Mouse (Mus musculus) gastrocnemius, postnatal 36 days (tissue): ENCODE data around the gene Tmem243. TPM values are rescaled to one million over a fixed set of nuclear protein-coding genes. Genes with fewer than 3 reads are reported as not detected.
"Not testable (repeated sequence)": the region's sequence is repeated elsewhere in the genome, so short reads cannot be mapped to it uniquely, and the experiment has no call there.

Source experiments
- DNase-seq, 2 experiments: peaks; one replicate each; pipeline ENCODE4 v3.0.0; 2022
- intact Hi-C: fragments of 180-260 bp; cut with DNase I; formaldehyde crosslinking; loops from one replicate; pipeline ENCODE4 v1.15.1; 2025
- total RNA-seq, 2 experiments: library from RNA; stranded (reverse); gene quantifications; 2 replicates each; pipeline ENCODE4 v1.2.3; 2021

Tmem243 gene
- total RNA-seq, 2 experiments from 2014 or later, result 5.6 to 8.8 TPM

DNA sequence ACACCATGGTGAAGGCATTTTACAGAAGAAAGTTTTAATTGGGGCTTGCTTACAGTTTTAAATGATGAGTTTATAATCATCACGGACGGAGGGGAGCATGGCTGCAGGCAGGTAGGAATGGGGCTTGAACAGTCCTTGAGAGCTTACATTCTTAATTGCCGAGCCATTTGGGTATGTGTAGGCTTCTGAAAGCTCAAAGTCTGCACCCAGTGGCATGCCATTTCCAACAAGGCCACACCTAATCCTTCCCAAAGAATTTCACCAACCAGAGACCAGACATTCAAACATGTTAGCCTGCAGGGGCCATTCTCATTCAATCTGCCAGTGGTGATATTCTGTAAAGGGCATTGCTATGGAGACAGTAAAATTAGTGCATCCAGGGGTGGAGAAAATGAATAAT, 62.9 kb downstream of the Tmem243 start:
- DNase-seq, result no peak
- intact Hi-C loops, result no loop called here

DNA sequence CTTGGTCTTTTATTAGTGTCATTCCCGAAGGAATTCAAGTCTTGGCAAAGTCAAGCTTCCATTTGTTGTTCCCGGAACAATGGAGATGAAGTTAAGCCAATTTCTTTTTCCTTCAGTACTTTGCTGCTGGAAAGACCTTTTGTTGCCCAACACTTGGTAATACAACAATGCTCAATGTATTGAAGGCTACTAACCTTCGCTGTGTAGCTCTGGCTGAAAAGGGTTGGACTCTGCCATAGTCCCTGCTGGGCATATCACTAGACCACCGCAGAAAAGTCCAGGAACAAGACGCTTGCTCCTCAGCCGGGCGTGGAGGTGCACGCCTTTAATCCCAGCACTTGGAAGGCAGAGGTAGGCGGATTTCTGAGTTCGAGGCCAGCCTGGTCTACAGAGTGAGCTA, 64.7 kb downstream of the Tmem243 start:
- intact Hi-C loops, DNase-seq: not testable (repeated sequence)

GRCm38 (mm10) chr5:9166366-9166765, 65.9 kb downstream of the Tmem243 start:
- DNase-seq, result no peak
- intact Hi-C loops, result no loop called here

- intact Hi-C loops, DNase-seq: not testable (repeated sequence)
Measured at GRCm38 (mm10) chr5:9169328-9170005, 69.0 kb downstream of the Tmem243 start.

DNA sequence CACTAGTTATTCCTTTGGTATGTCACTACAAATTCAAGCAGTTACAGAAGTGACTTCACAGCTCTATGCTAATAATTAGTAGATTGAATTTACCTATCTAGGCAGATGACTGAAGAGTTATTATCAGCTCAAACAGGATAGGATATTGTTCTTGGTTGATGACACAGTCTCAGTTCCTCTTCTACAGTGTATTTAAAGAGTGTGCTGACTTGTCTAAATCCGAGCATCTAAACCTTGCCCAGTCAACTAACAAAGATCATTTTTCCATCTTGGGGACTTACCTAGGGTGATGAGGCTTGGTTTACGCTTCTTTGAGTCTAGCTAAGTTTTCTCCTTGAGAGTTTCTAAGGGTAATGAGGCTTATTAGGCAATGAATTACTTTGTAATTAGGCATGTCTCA, 72.8 kb downstream of the Tmem243 start:
- no peak for DNase-seq
- intact Hi-C loops, result no loop called here

DNA sequence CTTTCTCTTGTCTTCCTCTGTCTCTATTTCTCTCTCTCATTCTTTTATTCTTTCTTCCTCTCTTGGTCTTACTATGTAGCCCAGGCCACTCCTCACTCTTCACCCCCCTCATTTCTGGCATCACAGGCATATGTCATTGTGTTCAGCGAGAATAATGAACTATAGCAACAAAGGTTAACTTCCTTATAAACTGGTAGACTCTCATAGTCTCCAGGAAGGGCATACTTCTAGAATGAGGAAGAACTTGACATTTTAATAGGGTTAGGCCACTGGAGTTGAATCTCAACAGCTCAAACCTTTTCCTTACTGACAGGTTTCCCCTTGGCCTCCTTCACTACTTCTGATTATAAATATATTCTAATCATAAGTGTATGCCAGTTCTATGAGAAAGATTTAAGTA, 86.0 kb downstream of the Tmem243 start:
- intact Hi-C loops, result no loop called here
- no peak for DNase-seq

Other genes starting within 250 kb of the Tmem243 start
- gene Abcb4, start 207.0 kb upstream of the Tmem243 start, total RNA-seq, result 10 to 100 TPM; 70.1 to 78.3 TPM
- 10 to 100 TPM; 25.2 to 27.8 TPM for gene Crot, start 103.3 kb upstream of the Tmem243 start, total RNA-seq
- gene Dmtf1, start 61.1 kb downstream of the Tmem243 start, total RNA-seq, result 1 to 10 TPM; 7.0 to 7.2 TPM
- under 1 TPM in 1 of 2 experiments, not detected in 1; 0.25 TPM for gene 9330182L06Rik, start 165.4 kb downstream of the Tmem243 start, total RNA-seq